Mouse (Mus musculus): ENCODE measurements around the gene Rbm38. TPM values are rescaled to one million over a fixed set of nuclear protein-coding genes. Genes with fewer than 3 reads are reported as not detected.
A peak's percentile ranks its signal among the peaks of the same experiment; 100 is the strongest.

Rbm38 gene
- polyA plus RNA-seq (2012; ENCODE audit: insufficient read depth, insufficient read length, missing spikeins) = 14.6 and 16.3 TPM in 2 replicates

GRCm38 (mm10) chr2:173020430-173020829 is at the start of gene Rbm38:
Rbm38 (plus strand) TSS chr2:173020498.
- Histone ChIP-seq H3K4me1 (ENCODE audit: control insufficient read depth, insufficient read depth, low read length) (peaks cover 28% of the 10 kb centered on the region), H3K4me3 (ENCODE audit: insufficient read depth, low read length) (peak within 1 kb of the TSS; percentile 63), H3K27ac (ENCODE audit: insufficient read depth, low read depth, low read length) (no peak within 1 kb of the TSS)
- TF ChIP-seq CTCF (IDR thresholded peaks at IDR 0.05; ENCODE audit: low read depth, low read length) (no peak), POLR2A (IDR thresholded peaks at IDR 0.05; ENCODE audit: borderline replicate concordance, low read depth, low read length) (no peak)

DNA sequence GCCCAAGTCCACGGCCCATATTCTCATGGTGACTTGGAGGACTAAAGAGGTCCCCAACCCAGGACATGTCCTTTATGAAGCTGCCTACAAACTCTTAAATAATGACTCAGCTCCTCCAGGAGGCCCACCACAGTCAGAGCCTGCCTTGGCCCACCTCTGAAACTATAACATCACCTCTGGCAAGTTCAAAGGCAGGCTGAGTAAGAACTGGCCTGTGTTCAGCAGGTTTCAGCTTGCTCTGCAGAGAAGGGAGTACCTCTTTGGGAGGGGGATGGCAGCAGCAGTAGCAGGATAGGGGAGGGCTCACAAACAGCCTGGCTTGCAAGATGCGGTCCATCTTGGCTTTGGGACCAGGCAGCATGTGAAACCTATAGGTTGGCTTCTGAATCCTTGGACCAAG is 48.4 kb upstream of the Rbm38 start:
- no peak overlapping the region for H3K27ac ChIP-seq (ENCODE audit: insufficient read depth, low read depth, low read length)
- peaks cover 1% of the 10 kb centered on the region for H3K4me1 ChIP-seq (ENCODE audit: control insufficient read depth, insufficient read depth, low read length)
- H3K4me3 ChIP-seq (ENCODE audit: insufficient read depth, low read length) = no peak overlapping the region
- TF ChIP-seq CTCF (IDR thresholded peaks at IDR 0.05; ENCODE audit: low read depth, low read length) = no peak
- TF ChIP-seq POLR2A (IDR thresholded peaks at IDR 0.05; ENCODE audit: borderline replicate concordance, low read depth, low read length) = no peak

GRCm38 (mm10) chr2:172973806-172974565 is 46.3 kb upstream of the Rbm38 start:
- no peak overlapping the region for H3K4me3 ChIP-seq (ENCODE audit: insufficient read depth, low read length)
- TF ChIP-seq POLR2A (IDR thresholded peaks at IDR 0.05; ENCODE audit: borderline replicate concordance, low read depth, low read length) (no peak), CTCF (IDR thresholded peaks at IDR 0.05; ENCODE audit: low read depth, low read length) (no peak)

GRCm38 (mm10) chr2:172974701-172975100 is 45.6 kb upstream of the Rbm38 start:
- Histone ChIP-seq H3K4me1 (ENCODE audit: control insufficient read depth, insufficient read depth, low read length) (peaks cover 6% of the 10 kb centered on the region), H3K4me3 (ENCODE audit: insufficient read depth, low read length) (no peak overlapping the region), H3K27ac (ENCODE audit: insufficient read depth, low read depth, low read length) (no peak overlapping the region)
- TF ChIP-seq POLR2A (IDR thresholded peaks at IDR 0.05; ENCODE audit: borderline replicate concordance, low read depth, low read length) (no peak), CTCF (IDR thresholded peaks at IDR 0.05; ENCODE audit: low read depth, low read length) (no peak)

More at GRCm38 (mm10) chr2:172973806-172974565, 46.3 kb upstream of the Rbm38 start:
- Histone ChIP-seq H3K4me1 (ENCODE audit: control insufficient read depth, insufficient read depth, low read length) (peaks cover 6% of the 10 kb centered on the region), H3K27ac (ENCODE audit: insufficient read depth, low read depth, low read length) (no peak overlapping the region)

- Histone ChIP-seq H3K27ac (ENCODE audit: insufficient read depth, low read depth, low read length) (no peak overlapping the region), H3K4me3 (ENCODE audit: insufficient read depth, low read length) (no peak overlapping the region), H3K4me1 (ENCODE audit: control insufficient read depth, insufficient read depth, low read length) (peaks cover 6% of the 10 kb centered on the region)
- TF ChIP-seq POLR2A (IDR thresholded peaks at IDR 0.05; ENCODE audit: borderline replicate concordance, low read depth, low read length) = no peak
- TF ChIP-seq CTCF (IDR thresholded peaks at IDR 0.05; ENCODE audit: low read depth, low read length) = no peak
Observed at GRCm38 (mm10) chr2:172975159-172975558, 45.1 kb upstream of the Rbm38 start.

DNA sequence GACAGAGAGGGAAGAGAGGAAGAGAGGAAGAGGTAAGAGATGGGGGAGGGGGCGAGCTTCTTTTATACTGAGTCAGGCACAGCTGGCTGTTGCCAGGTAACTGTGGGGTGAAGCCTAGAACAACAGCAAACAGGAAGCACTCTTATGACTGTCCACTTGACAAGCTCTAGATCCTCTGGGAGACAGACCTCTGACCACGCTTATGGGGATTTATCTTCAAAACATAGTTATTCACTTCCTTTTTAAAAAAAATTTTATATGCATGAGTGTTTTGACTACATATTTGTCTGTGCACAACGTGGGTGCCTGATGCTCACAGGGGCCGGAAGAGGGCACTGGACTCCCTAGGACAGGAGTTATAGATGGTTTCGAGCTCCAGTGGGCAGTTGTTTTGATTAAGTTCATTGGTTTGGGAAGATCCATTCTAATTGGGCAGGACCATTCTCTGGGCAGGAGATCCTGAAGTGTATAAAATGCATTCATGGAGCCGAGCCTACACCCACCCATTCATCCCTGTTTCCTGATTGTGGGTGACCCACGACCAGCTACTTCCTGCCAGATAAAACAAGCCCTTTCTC is 43.5 kb upstream of the Rbm38 start:
- Histone ChIP-seq H3K27ac (ENCODE audit: insufficient read depth, low read depth, low read length) (no peak overlapping the region), H3K4me3 (ENCODE audit: insufficient read depth, low read length) (no peak overlapping the region), H3K4me1 (ENCODE audit: control insufficient read depth, insufficient read depth, low read length) (peaks cover 6% of the 10 kb centered on the region)
- no peak for TF ChIP-seq POLR2A (IDR thresholded peaks at IDR 0.05; ENCODE audit: borderline replicate concordance, low read depth, low read length)
- TF ChIP-seq CTCF (IDR thresholded peaks at IDR 0.05; ENCODE audit: low read depth, low read length) = no peak

DNA sequence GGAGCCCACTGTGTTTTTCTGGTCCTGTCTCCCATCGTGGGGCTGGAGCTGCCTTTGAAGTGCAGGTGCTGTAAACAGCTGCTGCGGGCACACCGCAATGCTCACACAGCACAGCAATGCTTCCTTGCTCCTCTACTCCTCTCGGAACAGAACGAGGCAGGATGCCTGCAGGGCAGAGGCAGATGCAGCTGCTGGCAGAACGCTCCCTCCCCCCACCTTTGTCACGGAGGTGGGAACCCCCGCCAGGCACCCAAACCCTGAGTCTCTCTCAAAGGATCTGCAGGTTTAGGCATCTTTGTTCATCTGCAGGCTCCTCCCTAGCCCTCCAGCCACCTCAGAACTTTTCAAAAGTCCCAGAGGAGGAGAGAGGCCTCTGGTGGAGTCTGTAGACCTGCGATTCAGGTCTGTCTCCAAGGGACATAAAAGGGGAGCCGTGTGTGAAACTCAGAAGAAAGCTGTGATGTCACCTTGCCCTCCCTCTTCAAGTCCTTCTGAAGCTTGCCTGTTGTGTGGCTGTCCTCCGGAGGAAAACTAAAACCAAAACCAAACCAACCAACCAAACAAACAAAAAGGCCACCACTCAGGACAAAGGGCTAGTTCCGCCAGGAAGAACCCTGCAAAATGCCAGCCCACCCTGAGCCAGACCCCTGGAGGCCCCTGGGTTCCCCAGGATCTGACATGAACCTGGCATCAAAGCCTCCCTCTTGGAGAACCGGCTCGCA is 42.7 kb upstream of the Rbm38 start, which contains the start of gene Spo11:
TSS of gene Spo11 (plus strand) at position 292 of the 722 bp plus-strand sequence.
- H3K4me1 ChIP-seq (ENCODE audit: control insufficient read depth, insufficient read depth, low read length) = peaks cover 6% of the 10 kb centered on the region
- H3K4me3 ChIP-seq (ENCODE audit: insufficient read depth, low read length) = no peak within 1 kb of the TSS
- TF ChIP-seq CTCF (IDR thresholded peaks at IDR 0.05; ENCODE audit: low read depth, low read length) = no peak
- TF ChIP-seq POLR2A (IDR thresholded peaks at IDR 0.05; ENCODE audit: borderline replicate concordance, low read depth, low read length) = no peak
- no peak within 1 kb of the TSS for H3K27ac ChIP-seq (ENCODE audit: insufficient read depth, low read depth, low read length)

- TF ChIP-seq CTCF (IDR thresholded peaks at IDR 0.05; ENCODE audit: low read depth, low read length) (no peak), POLR2A (IDR thresholded peaks at IDR 0.05; ENCODE audit: borderline replicate concordance, low read depth, low read length) (no peak)
- Histone ChIP-seq H3K27ac (ENCODE audit: insufficient read depth, low read depth, low read length) (no peak overlapping the region), H3K4me3 (ENCODE audit: insufficient read depth, low read length) (no peak overlapping the region), H3K4me1 (ENCODE audit: control insufficient read depth, insufficient read depth, low read length) (peaks cover 6% of the 10 kb centered on the region)
Observed at GRCm38 (mm10) chr2:172978131-172978633, 42.1 kb upstream of the Rbm38 start.

- TF ChIP-seq POLR2A (IDR thresholded peaks at IDR 0.05; ENCODE audit: borderline replicate concordance, low read depth, low read length) (no peak), CTCF (IDR thresholded peaks at IDR 0.05; ENCODE audit: low read depth, low read length) (no peak)
- peaks cover 6% of the 10 kb centered on the region for H3K4me1 ChIP-seq (ENCODE audit: control insufficient read depth, insufficient read depth, low read length)
- no peak overlapping the region for H3K27ac ChIP-seq (ENCODE audit: insufficient read depth, low read depth, low read length)
- H3K4me3 ChIP-seq (ENCODE audit: insufficient read depth, low read length) = no peak overlapping the region
Observed at GRCm38 (mm10) chr2:172979666-172980345, 40.5 kb upstream of the Rbm38 start.
